Mouse (Mus musculus): ENCODE results near the gene Pias1. TPM values are rescaled to one million over a fixed set of nuclear protein-coding genes. Genes with fewer than 3 reads are reported as not detected.

Gene Pias1
- polyA plus RNA-seq (2015; fragmentation: Nextera tagmentation; extraction: Ambion mirVana): 22.0 and 22.7 TPM in 2 replicates

DNA sequence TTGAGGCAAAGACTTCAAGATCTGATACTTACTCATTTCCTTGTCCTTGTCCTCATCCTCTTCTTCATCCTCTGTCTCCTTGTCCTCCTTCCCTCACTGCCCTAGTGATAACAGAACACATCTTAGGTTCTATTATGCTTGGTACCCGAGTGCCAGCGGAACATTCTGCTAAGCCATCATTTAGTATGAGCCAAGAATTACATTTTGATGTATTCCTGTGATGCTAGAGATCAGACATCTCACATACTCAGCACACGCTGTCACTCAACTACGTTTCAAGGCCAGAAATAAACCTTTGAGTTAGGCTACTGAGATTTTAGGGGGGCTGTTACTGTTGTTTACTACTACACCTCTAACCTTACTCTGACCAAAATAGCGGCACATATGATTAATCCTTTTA, at the start of gene Pias1:
Gene Pias1, minus strand, starts transcription at position 101 of the 400 bp plus-strand sequence.
- no peaks in the 10 kb centered on the region for H3K27me3 ChIP-seq (replicated peaks; ENCODE audit: control insufficient read depth, insufficient read depth, low read length)
- no peak within 1 kb of the TSS for H3K9ac ChIP-seq (ENCODE audit: low read depth, low read length)
- H3K4me2 ChIP-seq (replicated peaks; ENCODE audit: low read depth): no peak within 1 kb of the TSS
- H3K4me3 ChIP-seq (ENCODE audit: low read depth, low read length): no peak within 1 kb of the TSS
- no peak for TF ChIP-seq CTCF (IDR thresholded peaks at IDR 0.05; ENCODE audit: low read depth)
- no peak for ATAC-seq
- 83% methylated on average over 5 of the region's 5 CpGs for WGBS
- no peaks in the 10 kb centered on the region for H3K36me3 ChIP-seq (ENCODE audit: control insufficient read depth, insufficient read depth)
- H3K4me1 ChIP-seq (replicated peaks; ENCODE audit: control insufficient read depth, insufficient read depth, low read length): no peaks in the 10 kb centered on the region
- H3K9me3 ChIP-seq (ENCODE audit: control insufficient read depth): no peaks in the 10 kb centered on the region
- no peak within 1 kb of the TSS for H3K27ac ChIP-seq (ENCODE audit: low read depth, low read length)

DNA sequence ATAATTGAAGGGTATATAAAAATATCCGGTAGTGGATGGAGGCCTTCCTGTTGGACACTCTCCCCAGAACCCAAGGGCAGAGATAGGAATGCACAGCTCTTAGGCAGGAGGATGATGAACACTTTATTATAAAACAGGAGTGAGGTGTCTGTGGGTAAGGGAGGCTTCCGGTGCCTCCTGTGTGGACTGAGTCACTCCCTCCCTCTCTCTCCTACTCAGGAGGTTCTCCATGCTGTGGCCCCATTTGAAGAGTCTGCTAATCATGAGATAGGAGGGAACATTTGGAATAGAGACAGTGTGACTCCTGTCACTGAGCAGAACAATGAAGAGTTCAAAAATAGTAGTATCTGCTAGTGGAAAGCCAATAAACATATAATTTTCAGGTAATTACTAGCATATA, 47.7 kb upstream of the Pias1 start:
- 65% methylated on average over 2 of the region's 2 CpGs for WGBS
- H3K9ac ChIP-seq (ENCODE audit: low read depth, low read length): no peak overlapping the region
- no peaks in the 10 kb centered on the region for H3K36me3 ChIP-seq (ENCODE audit: control insufficient read depth, insufficient read depth)
- H3K4me1 ChIP-seq (replicated peaks; ENCODE audit: control insufficient read depth, insufficient read depth, low read length): no peaks in the 10 kb centered on the region; the same call in 1 of the 2 replicates
- no peak overlapping the region for H3K27ac ChIP-seq (ENCODE audit: low read depth, low read length)
- H3K4me3 ChIP-seq (ENCODE audit: low read depth, low read length): no peak overlapping the region
- no peak overlapping the region for H3K4me2 ChIP-seq (replicated peaks; ENCODE audit: low read depth)
- H3K9me3 ChIP-seq (ENCODE audit: control insufficient read depth): no peaks in the 10 kb centered on the region
- TF ChIP-seq CTCF (IDR thresholded peaks at IDR 0.05; ENCODE audit: low read depth): no peak
- no peaks in the 10 kb centered on the region for H3K27me3 ChIP-seq (replicated peaks; ENCODE audit: control insufficient read depth, insufficient read depth, low read length)
- ATAC-seq: no peak

DNA sequence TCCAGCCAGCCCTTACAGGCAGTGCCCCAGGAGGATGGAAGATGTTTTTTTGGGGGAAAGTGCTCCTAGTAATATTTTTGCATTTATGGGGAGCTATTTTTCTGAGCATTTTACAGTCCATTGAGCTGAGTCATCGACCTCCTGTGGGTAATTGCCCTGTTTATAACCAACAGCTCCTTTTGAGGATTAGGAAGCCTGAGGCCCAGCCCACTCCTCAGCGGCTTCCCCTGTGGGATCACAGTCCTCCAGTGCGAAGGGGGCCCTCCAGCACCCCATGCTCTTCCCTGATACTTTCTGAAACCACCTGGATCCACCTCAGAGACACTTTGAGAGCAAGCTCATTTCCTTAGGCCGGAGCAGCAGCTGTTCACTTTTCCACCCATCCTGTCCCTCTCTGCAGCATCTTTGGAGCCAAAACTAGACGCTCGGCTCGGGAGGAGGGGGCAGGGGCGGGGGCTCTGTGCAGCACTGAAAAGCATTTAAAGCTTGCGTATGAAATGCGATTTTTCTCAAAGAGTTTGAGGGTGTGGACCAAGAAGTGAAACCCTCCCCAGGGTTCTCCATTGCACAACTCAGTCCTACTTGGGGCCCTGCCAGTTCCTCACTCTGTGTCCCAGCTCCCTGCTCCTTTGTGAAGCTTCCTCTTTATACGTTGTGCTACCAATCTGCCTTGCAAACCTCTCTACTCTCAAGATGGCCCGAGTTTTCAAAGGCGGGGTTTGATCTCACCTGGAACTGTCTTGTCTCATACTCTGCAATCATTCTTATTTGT, 43.5 kb upstream of the Pias1 start:
- peaks cover 3% of the 10 kb centered on the region; the same call in 1 of the 2 replicates for H3K4me1 ChIP-seq (replicated peaks; ENCODE audit: control insufficient read depth, insufficient read depth, low read length)
- no peaks in the 10 kb centered on the region for H3K36me3 ChIP-seq (ENCODE audit: control insufficient read depth, insufficient read depth)
- H3K9ac ChIP-seq (ENCODE audit: low read depth, low read length): no peak overlapping the region
- peak; percentile 38; the same call in 1 of the 2 replicates for ATAC-seq
- H3K4me2 ChIP-seq (replicated peaks; ENCODE audit: low read depth): peak overlapping the region; percentile 44
- 34% methylated on average over 13 of the region's 13 CpGs for WGBS
- no peak overlapping the region for H3K27ac ChIP-seq (ENCODE audit: low read depth, low read length)
- H3K27me3 ChIP-seq (replicated peaks; ENCODE audit: control insufficient read depth, insufficient read depth, low read length): no peaks in the 10 kb centered on the region
- TF ChIP-seq CTCF (IDR thresholded peaks at IDR 0.05; ENCODE audit: low read depth): no peak
- H3K9me3 ChIP-seq (ENCODE audit: control insufficient read depth): no peaks in the 10 kb centered on the region
- H3K4me3 ChIP-seq (ENCODE audit: low read depth, low read length): no peak overlapping the region

DNA sequence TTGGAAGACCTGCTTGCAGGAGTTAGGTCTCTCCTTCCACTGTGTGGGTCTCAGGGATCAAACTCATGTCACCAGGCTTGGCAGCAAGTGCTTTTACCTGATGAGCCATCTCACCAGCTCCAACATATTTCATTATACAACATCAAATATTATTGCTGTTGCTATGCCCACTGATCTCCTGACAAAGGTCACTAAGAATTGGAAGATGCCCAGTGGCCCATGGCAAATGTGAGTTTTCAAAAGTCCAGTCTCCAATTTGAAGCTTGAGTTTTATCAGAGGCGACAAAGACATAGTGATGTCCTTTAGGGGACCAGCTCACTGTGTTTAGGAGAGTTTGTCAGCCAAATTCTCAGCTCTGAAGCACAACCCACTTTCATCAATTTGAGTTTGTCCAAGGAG, 34.8 kb upstream of the Pias1 start:
- no peak for ATAC-seq
- Histone ChIP-seq H3K27ac (ENCODE audit: low read depth, low read length) (no peak overlapping the region), H3K36me3 (ENCODE audit: control insufficient read depth, insufficient read depth) (no peaks in the 10 kb centered on the region), H3K4me2 (replicated peaks; ENCODE audit: low read depth) (no peak overlapping the region), H3K9me3 (ENCODE audit: control insufficient read depth) (no peaks in the 10 kb centered on the region), H3K4me1 (replicated peaks; ENCODE audit: control insufficient read depth, insufficient read depth, low read length) (no peaks in the 10 kb centered on the region), H3K4me3 (ENCODE audit: low read depth, low read length) (no peak overlapping the region), H3K9ac (ENCODE audit: low read depth, low read length) (no peak overlapping the region), H3K27me3 (replicated peaks; ENCODE audit: control insufficient read depth, insufficient read depth, low read length) (no peaks in the 10 kb centered on the region)
- WGBS: 97% methylated on average over 1 of the region's 1 CpGs
- TF ChIP-seq CTCF (IDR thresholded peaks at IDR 0.05; ENCODE audit: low read depth): no peak

DNA sequence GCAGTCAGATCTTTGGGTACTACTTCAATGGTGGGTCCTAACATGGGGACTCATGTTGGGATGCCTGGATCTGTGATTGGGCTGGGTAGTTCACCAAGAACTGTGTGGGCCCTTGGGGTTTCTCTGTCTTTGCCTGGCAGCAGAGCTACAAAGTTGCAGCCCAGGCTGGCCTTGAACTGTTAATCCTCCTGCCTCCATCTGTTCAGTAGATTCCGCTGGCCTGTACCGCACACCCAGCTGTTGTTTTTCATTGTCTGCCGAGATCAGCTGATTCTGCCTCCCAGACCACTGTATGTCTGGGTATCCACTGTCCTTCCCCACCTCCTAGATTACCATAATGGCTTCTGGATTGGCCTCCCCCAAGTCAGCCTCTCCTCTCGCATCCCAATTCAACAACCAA, 19.6 kb upstream of the Pias1 start:
- Histone ChIP-seq H3K27me3 (replicated peaks; ENCODE audit: control insufficient read depth, insufficient read depth, low read length) (no peaks in the 10 kb centered on the region), H3K9me3 (ENCODE audit: control insufficient read depth) (no peaks in the 10 kb centered on the region), H3K4me3 (ENCODE audit: low read depth, low read length) (no peak overlapping the region), H3K4me1 (replicated peaks; ENCODE audit: control insufficient read depth, insufficient read depth, low read length) (no peaks in the 10 kb centered on the region), H3K4me2 (replicated peaks; ENCODE audit: low read depth) (no peak overlapping the region), H3K9ac (ENCODE audit: low read depth, low read length) (no peak overlapping the region), H3K27ac (ENCODE audit: low read depth, low read length) (no peak overlapping the region), H3K36me3 (ENCODE audit: control insufficient read depth, insufficient read depth) (no peaks in the 10 kb centered on the region)
- 95% methylated on average over 4 of the region's 4 CpGs for WGBS
- TF ChIP-seq CTCF (IDR thresholded peaks at IDR 0.05; ENCODE audit: low read depth): no peak
- no peak for ATAC-seq

DNA sequence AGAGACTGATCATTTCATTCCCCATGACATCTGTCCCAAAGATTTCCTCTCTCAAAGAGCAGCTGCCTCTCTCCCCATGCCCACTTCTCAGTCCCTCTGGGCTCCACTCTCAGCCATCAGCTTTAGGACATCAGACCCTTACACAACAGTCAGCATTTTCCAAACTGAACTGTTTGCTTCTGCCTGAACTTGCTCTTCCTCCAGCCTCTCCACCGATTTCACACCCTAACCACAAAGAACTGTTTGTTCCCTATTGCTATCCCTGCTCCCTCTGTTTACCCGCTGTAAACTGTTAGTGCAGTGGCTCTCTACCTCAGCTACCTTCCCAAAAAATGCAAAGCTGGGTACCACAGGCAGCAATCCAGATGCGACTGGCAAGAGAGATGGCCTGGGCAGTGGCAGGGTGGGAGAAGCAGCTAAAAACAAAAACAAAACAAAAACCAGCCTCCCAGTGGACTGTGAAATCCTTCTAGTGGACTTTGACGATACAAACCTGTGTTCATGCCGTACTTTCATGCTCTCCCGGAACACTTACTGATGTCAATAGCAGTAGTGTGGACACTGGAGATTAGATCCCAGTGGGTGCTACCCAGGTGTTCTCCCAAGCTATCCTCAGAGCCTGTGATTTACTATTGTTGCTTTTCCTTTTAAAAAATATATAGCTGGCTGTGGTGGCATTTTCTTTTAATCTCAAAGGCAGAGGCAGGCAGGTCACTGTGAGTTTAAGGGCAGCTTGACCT, 18.5 kb upstream of the Pias1 start:
- H3K4me2 ChIP-seq (replicated peaks; ENCODE audit: low read depth): no peak overlapping the region
- no peak for TF ChIP-seq CTCF (IDR thresholded peaks at IDR 0.05; ENCODE audit: low read depth)
- H3K4me3 ChIP-seq (ENCODE audit: low read depth, low read length): no peak overlapping the region
- 62% methylated on average over 6 of the region's 6 CpGs for WGBS
- H3K27ac ChIP-seq (ENCODE audit: low read depth, low read length): no peak overlapping the region
- H3K4me1 ChIP-seq (replicated peaks; ENCODE audit: control insufficient read depth, insufficient read depth, low read length): no peaks in the 10 kb centered on the region
- no peaks in the 10 kb centered on the region for H3K27me3 ChIP-seq (replicated peaks; ENCODE audit: control insufficient read depth, insufficient read depth, low read length)
- H3K9me3 ChIP-seq (ENCODE audit: control insufficient read depth): no peaks in the 10 kb centered on the region
- H3K9ac ChIP-seq (ENCODE audit: low read depth, low read length): no peak overlapping the region
- no peak for ATAC-seq
- H3K36me3 ChIP-seq (ENCODE audit: control insufficient read depth, insufficient read depth): no peaks in the 10 kb centered on the region
